Mouse (Mus musculus) heart, adult 2 months (tissue): ENCODE data around the gene Ahctf1.

Experiments
- CTCF ChIP-seq: fragments of 200-600 bp; IDR thresholded peaks from 2 replicates; pipeline ENCODE4 v1.8.1; 2022; ENCODE audit warnings: antibody characterized with exemption, mild to moderate bottlenecking, moderate library complexity
- POLR2A ChIP-seq: fragments of 200-500 bp; IDR thresholded peaks from 2 replicates; pipeline ENCODE4 v1.6.1; 2011; ENCODE audit warnings: mild to moderate bottlenecking, low read depth, low read length, control low read depth; ENCODE audit not compliant: insufficient read depth

DNA sequence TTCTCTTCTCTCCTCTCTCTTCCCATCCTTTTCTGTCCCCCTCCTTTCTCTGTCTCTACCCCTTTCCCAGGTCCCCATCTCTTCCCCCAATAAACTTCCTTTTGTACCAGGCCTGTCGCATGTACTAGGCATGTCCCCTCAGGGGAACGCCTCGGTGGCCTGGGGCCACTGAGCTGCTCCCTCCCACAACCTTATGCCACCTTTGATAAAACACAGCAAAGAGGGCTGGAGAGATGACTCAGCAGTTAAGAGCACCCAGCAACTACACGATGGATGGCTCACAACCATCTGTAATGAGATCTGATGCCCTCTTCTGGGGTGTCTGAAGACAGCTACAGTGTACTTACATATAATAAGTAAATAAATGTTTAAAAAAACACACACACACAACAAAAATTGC, 87.7 kb downstream of the Ahctf1 start:
- TF ChIP-seq CTCF = no peak
- no peak for TF ChIP-seq POLR2A
